ENCODE assay signal across 7 mouse cellular contexts in the genomic region with DNA sequence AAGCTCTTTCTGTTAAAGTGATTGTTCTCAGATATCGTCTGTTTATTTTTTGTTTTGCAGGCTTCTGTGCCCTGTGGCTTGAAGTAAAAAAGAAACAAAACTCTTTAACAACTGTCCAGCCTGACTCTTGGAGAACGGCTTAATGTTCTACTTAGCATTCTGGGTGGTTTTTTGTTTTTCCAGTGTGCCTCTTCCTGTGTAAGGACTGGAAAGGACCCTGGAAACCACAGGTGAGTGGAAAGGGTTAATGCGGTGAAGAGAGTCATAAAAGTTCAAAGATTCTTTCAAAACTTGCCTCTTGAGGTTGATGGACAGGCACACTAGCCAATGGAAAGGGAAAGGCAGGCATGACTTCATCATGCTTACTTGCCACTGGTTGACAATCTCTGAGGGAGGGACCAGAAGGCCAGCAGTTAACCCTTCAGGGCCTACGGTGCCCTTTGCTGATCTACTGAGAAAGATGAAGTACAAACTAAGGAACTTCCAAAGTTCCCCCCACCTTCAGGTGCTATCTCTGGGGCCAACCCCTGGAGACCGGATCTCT. TPM values are rescaled to one million over a fixed set of nuclear protein-coding genes. Genes with fewer than 3 reads are reported as not detected.
DNase-seq lines count a peak whose midpoint lies in the region; ATAC-seq and TF ChIP-seq lines count a peak whose summit lies in the region.

No protein-coding gene starts in this region.

- CTCF ChIA-PET in Patski (lab: Charles Lee), result interaction anchor here (1.0 to 1.1 kb wide), 2 partner anchors 11 to 20 kb away, joined by 3 read pairs; no protein-coding TSS in a partner anchor

- in situ Hi-C loops in Patski (cut with MboI; ENCODE audit: low pct_unique_long_range_greater_than_20kb), result no loop called here

- DNase-seq in Patski (ENCODE audit: low read depth, low spot score), result peak; percentile 95
- DNase-seq in embryo, embryonic 11 days, result peak; percentile 95
- DNase-seq in gastrocnemius, postnatal 14 days, result peak; percentile 91
- peak; percentile 100 for DNase-seq in induced T-regulatory cell, adult 2 months (ENCODE audit: low read depth)
- DNase-seq in left cerebral cortex, postnatal 14 days (ENCODE audit: low spot score in 2 of 2), result peak; percentile 87 to 92
- peak; percentile 69 to 72 for DNase-seq in right cerebral cortex, postnatal 36 days (ENCODE audit: low spot score in 2 of 2)

- H3K27me3 ChIP-seq in Patski, result no peaks in the 10 kb centered on the region

- POLR2A ChIA-PET in Patski (lab: Charles Lee), result no interaction called here

- intact Hi-C loops in gastrocnemius, postnatal 14 days (cut with DNase I; ENCODE audit: low total_unique reads), result no loop called here
- intact Hi-C loops in left cerebral cortex, postnatal 14 days (cut with DNase I), result no loop called here

- ATAC-seq in Patski, result peak; percentile 60
- ATAC-seq in megakaryocyte-erythroid progenitor cell, adult 5-6 weeks (replicated peaks; ENCODE audit: low FRiP score, low TSS enrichment, poor library complexity, severe bottlenecking), result peak; percentile 94

- TF ChIP-seq CTCF in Patski (IDR thresholded peaks at IDR 0.05), result no peak

RNA-seq across cellular contexts. Expression of a gene that starts 4.8 kb away (rescaled TPM):
- 35.6 TPM for polyA plus RNA-seq in Patski (2021)
- 10 to 100 TPM; 13.4 to 14.4 TPM for total RNA-seq in gastrocnemius, postnatal 14 days (2021)
- total RNA-seq in left cerebral cortex, postnatal 14 days (2021), result 10 to 100 TPM; 29.1 to 31.1 TPM
- total RNA-seq in megakaryocyte-erythroid progenitor cell, adult 5-6 weeks (2014; fragmentation: Nextera tagmentation), result 58.8 and 70.5 TPM in 2 replicates
- total RNA-seq in megakaryocyte-erythroid progenitor cell, adult 5-6 weeks (2017), result 62.3 and 64.0 TPM in 2 replicates

RNA-seq across cellular contexts. Expression of a gene that starts 20.5 kb away (rescaled TPM):
- polyA plus RNA-seq in Patski (2021), result 20.5 TPM
- total RNA-seq in gastrocnemius, postnatal 14 days (2021), result 10 to 100 TPM; 39.5 to 47.6 TPM
- total RNA-seq in left cerebral cortex, postnatal 14 days (2021), result 10 to 100 TPM in 1 of 2 experiments, 1 to 10 TPM in 1; 9.6 to 12.0 TPM
- 6.0 and 7.7 TPM in 2 replicates for total RNA-seq in megakaryocyte-erythroid progenitor cell, adult 5-6 weeks (2014; fragmentation: Nextera tagmentation)
- total RNA-seq in megakaryocyte-erythroid progenitor cell, adult 5-6 weeks (2017), result 3.9 and 4.9 TPM in 2 replicates

RNA-seq across cellular contexts. Expression of a gene that starts 52.4 kb away (rescaled TPM):
- polyA plus RNA-seq in Patski (2021), result 0.32 TPM
- total RNA-seq in gastrocnemius, postnatal 14 days (2021), result not detected
- not detected for total RNA-seq in left cerebral cortex, postnatal 14 days (2021)
- not detected in 2 replicates for total RNA-seq in megakaryocyte-erythroid progenitor cell, adult 5-6 weeks (2014; fragmentation: Nextera tagmentation)
- not detected in 2 replicates for total RNA-seq in megakaryocyte-erythroid progenitor cell, adult 5-6 weeks (2017)

Comparison
In these comparisons a context has a peak if more than half of its experiments do, and no peak if none do; other contexts are left out.
1. Peak in every context shown above with its lines: DNase-seq and ATAC-seq.